Mouse (Mus musculus) 3134 (cell line): ENCODE results near the gene Olfr313.

Source experiments
- DNase-seq: peaks from one replicate; pipeline ENCODE4 v3.0.0-alpha.2; 2011; ENCODE audit warnings: low spot score; ENCODE audit not compliant: insufficient read length; ENCODE audit errors: extremely low read depth

Olfr313 gene

DNA sequence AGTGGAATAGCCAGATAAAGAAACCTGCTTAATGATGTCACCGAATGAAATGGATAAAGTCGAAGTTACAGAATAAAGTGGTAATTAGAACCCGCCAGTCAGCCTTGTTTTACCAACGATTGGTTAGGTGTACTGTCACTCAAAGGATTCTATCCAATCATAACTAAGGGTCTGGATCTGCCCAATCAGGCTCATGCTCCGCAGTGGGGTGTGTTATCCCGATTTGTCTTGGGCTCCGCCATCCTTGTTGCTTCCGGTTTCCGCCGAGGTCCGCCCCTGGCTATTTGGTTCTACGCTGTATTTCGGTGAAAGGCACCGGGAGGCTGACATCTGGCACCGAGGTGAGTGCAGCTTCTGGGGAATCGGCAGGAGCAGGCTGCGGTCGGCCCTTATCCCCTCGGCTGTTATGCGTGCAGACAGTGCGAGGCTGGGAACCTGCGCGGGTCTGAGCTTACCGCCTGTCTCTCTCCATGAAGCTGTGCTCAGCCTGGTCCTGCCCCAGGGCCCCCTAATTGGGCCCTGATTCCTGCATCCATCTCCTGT lies 32.2 kb downstream of the Olfr313 start, which contains the start of gene Gm12258:
Gene Gm12258 (plus strand): TSS at position 240 of the 543 bp plus-strand sequence.
- DNase-seq = peak; percentile 83

DNA sequence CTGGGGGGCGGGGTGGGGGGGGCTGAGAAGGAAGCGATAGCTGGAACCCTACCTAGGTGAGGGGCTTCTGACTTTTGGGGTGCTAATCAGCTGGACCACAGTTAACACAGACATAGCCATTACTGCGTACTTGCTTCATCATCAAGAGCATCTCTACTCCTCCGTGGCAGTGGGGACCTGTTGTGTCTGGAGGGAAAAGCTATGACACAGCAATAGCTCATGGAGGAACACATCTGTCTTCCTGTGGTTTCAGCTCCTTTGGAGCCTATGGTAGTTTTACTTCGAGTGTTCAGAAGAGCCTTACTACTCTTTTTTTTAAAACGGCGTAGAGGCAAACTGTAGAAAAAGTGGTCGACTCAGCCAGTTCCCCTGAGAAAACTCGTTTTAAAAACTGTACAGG lies 32.8 kb downstream of the Olfr313 start:
- DNase-seq = no peak

- DNase-seq = no peak
Measured at GRCm38 (mm10) chr11:58849731-58850130, 34.9 kb downstream of the Olfr313 start.

DNA sequence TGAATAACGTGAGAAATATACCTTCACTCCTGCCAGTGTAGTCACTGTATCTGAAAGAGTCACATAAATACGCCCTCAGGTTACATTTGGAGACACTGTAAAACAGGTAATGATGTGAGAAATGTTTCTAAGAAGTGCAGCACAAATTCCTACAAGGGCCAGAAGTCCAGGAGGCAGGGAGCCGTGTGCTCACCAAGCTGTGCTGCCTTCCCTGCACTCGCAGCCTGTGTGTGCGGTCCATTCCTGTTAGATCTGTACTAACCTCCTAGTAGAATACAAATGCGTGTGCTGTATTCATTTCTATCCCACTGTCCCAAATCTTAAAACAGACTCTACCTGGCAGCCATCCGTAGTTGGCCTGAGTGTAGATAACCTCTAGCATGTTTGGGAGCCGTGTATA lies 45.9 kb downstream of the Olfr313 start:
- DNase-seq = no peak

DNA sequence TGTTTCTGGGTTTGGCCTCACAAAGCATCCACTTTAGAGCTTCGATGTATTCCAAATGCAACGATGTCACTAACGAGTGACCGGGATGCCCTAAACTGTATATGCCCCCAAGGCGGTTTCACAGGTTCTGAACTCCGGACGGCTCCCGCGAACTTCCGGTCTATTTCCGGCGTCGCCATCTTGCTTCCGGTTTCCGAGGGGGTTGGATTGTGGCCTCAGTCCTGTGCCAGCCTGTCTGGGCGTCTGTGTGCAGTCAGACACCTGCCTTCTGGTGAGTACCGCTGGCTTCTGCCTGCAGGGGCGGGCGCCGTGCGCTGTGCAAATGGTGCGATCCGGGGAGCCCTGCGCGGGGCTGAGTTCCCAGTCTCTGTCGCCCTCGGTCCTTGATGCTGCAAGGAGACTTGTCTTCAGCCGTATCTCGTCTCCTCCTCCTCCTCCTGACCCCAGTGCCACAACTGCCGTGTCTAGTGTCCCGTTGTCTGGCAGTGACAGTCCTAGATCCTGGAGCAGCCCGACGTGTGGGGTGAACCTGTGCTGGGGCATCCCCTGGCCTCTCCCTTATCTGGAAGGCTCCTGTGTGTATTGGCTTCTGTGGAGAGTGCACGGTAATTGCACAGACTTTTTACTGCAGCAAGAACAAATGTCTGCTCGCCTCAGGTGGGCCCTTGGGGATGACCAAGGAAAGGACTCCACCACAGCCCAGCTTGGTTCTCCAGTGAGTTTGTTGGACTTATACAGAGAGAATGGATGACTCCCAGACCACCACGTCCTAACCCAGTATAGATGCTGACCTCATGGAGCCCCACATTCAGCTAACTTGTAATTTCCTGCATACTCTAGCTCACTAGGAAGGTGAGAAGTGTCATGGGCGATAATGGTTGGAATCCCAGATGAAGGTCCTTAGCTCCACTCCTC lies 52.5 kb downstream of the Olfr313 start, which contains the start of gene 2810021J22Rik:
Gene 2810021J22Rik (plus strand): TSS at position 178 of the 915 bp plus-strand sequence.
- peak; percentile 77 for DNase-seq

DNA sequence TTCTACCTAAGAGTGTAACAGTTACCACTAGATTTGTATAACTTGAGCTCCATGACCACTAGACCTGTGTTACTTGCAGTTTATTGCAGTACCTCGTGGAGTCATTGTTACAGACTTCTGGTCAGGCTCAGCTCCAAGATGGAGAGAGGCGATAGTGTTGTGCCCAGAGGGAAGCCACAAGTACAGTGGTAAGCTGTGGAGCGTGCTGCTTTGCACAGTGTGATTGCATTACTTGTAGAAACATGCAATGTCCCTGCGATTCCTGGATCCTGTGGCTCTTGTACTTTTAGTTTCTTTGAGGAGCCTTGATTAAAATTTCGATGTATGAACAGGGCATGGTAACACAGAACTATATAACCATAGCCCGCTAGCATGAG lies 53.1 kb downstream of the Olfr313 start:
- no peak for DNase-seq
